Mouse (Mus musculus): ENCODE results near the gene Hapln2. TPM values are rescaled to one million over a fixed set of nuclear protein-coding genes. Genes with fewer than 3 reads are reported as not detected.

Gene Hapln2
- polyA plus RNA-seq, 1 experiment from 2014 or later, result not detected

DNA sequence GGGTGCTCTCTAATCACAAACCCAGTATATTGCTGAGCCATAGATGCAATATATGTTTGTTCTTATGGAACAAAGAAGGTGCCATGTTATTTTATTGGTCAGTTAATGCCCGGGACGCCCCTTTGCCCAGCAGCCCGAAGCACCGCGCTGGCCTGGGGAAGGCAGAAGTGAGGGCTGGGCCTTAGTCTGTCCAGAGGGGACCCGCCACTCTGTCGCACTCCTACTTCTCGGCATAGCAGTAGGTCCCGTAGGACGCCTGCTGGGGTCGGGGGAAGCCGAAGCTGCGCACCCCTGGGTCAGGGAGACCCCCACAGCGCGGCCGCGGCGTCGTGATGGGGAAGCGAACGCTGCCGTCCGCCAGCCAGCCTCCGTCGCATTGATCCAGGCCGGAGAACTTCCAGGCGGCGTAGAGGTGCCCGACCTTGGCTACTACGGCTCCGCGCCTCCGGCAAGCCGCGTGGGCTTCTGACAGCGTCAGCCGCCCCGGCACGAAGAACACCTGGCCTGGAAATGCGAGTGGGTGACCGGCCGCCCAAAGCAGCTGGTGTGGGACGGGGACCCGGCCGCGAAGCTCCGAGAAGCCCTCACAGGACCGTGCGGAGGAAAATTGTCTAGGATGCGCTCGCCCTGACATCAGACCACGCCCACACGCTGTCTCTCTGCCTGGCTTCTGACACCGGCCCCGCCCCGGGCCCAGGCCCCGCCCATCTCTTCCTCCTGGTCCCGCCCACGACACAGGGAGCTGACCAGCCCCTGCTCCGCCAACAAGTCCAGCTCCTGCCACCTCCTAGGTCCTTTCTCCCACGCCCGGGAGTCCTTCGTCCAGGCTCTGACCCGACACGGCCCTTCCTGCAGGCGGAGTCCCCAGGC is 4.8 kb downstream of the Hapln2 start:
- H3K4me2 ChIP-seq (replicated peaks; ENCODE audit: low read depth, low read length), result peak overlapping the region; percentile 97
- H3K4me3 ChIP-seq (ENCODE audit: low read length), result peak overlapping the region; percentile 51
- under 1% methylated on average over 63 of the region's 66 CpGs for WGBS
- no peak overlapping the region for H3K27ac ChIP-seq (ENCODE audit: low read depth, low read length)
- no peaks in the 10 kb centered on the region for H3K9me3 ChIP-seq (ENCODE audit: control insufficient read depth, low read length)
- peaks cover 14% of the 10 kb centered on the region for H3K4me1 ChIP-seq (ENCODE audit: control insufficient read depth, insufficient read depth, low read length)
- peak; percentile 95 for ATAC-seq (ENCODE audit: low FRiP score, low TSS enrichment)
- peak overlapping the region; percentile 44; the same call in 1 of the 2 replicates for H3K9ac ChIP-seq (ENCODE audit: low read depth, low read length)
- peaks cover 63% of the 10 kb centered on the region for H3K27me3 ChIP-seq (ENCODE audit: control insufficient read depth, insufficient read depth, low read length)
- H3K36me3 ChIP-seq (ENCODE audit: control insufficient read depth, insufficient read depth, low read length), result no peaks in the 10 kb centered on the region

DNA sequence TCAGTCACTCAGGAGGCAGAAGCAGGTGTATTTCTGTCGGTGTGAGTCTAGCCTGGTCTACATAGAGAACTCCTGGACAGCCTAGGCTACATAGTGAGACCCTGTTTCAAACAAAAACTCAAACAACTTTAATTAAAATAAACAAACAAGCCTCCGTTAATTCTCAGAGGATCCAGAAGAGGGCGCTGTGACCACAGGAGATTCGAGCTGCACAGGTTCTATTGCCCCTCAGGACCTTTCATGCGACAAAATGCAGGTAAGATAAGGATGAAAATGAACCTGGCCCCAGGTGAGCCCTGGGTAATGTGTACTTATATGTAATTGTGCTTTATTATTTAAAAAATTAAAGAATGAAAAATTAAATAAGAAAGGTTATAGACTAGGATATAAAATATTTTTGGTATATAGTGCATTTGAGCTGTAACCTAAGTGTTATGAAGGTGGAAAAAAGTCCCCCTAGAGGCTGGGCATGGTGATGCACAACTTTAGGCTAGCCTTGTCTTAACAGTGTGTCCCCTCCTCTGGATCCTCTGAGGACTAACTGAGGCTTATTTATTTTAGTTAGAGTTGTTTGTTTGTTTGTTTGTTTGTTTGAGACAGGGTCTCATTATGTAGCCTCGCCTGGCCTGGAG is 16.6 kb downstream of the Hapln2 start:
- Histone ChIP-seq H3K9ac (ENCODE audit: low read depth, low read length) (no peak overlapping the region), H3K4me1 (ENCODE audit: control insufficient read depth, insufficient read depth, low read length) (no peaks in the 10 kb centered on the region), H3K4me2 (replicated peaks; ENCODE audit: low read depth, low read length) (no peak overlapping the region), H3K4me3 (ENCODE audit: low read length) (no peak overlapping the region), H3K36me3 (ENCODE audit: control insufficient read depth, insufficient read depth, low read length) (no peaks in the 10 kb centered on the region), H3K27ac (ENCODE audit: low read depth, low read length) (no peak overlapping the region), H3K27me3 (ENCODE audit: control insufficient read depth, insufficient read depth, low read length) (no peaks in the 10 kb centered on the region; the same call in 1 of the 2 replicates), H3K9me3 (ENCODE audit: control insufficient read depth, low read length) (peaks cover 5% of the 10 kb centered on the region; the same call in 1 of the 2 replicates)
- 11% methylated on average over 6 of the region's 6 CpGs for WGBS
- ATAC-seq (ENCODE audit: low FRiP score, low TSS enrichment), result no peak

DNA sequence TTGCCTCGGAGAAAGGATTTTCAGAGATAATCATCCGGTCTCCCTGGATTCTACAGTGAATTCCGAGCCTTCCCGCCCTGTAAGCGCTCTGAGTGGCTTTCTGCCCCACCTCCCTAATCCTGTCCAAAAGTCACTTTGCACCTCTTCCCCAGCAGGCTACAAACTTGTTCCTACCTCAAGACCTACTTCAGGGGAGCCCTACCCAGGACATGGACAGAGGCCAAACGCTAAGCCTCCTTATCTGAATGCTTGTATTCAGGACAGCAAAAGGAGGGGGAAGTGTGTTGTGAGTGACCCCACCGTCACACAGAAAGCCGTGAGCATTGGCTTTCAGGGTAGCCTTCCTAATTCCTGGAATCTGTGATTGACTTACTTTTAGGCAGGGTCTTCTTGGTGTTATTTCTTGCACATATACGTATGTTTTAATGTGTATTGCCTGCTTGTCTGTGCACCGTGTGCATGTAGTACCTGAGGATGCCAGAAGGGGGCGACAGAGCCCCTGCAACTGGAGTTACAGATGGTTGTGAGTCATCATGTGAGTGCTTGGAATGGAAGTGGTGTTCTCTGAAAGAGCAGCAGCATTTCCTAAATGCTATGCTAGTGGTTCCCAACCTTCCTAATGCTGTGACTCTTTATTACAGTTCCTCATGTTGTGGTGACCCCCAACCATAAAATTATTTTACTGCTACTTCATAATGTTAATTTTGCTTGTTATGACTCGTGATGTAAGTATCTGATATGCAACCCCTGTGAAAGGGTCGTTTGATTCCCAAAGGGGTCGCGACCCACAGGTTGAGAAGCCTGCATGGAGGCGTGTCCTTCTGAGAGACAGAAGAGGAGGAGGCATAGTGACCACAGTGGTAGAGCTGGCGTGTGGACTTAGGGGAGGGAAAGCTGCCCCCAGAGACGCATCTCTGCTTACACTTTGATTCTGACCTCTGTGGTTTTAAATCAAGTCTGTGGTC is 21.3 kb downstream of the Hapln2 start:
- Histone ChIP-seq H3K9me3 (ENCODE audit: control insufficient read depth, low read length) (peaks cover 5% of the 10 kb centered on the region; the same call in 1 of the 2 replicates), H3K9ac (ENCODE audit: low read depth, low read length) (no peak overlapping the region), H3K27me3 (ENCODE audit: control insufficient read depth, insufficient read depth, low read length) (peaks cover 35% of the 10 kb centered on the region), H3K36me3 (ENCODE audit: control insufficient read depth, insufficient read depth, low read length) (no peaks in the 10 kb centered on the region), H3K4me3 (ENCODE audit: low read length) (no peak overlapping the region), H3K27ac (ENCODE audit: low read depth, low read length) (no peak overlapping the region), H3K4me1 (ENCODE audit: control insufficient read depth, insufficient read depth, low read length) (no peaks in the 10 kb centered on the region), H3K4me2 (replicated peaks; ENCODE audit: low read depth, low read length) (no peak overlapping the region)
- ATAC-seq (ENCODE audit: low FRiP score, low TSS enrichment), result no peak
- WGBS, result 71% methylated on average over 18 of the region's 18 CpGs

DNA sequence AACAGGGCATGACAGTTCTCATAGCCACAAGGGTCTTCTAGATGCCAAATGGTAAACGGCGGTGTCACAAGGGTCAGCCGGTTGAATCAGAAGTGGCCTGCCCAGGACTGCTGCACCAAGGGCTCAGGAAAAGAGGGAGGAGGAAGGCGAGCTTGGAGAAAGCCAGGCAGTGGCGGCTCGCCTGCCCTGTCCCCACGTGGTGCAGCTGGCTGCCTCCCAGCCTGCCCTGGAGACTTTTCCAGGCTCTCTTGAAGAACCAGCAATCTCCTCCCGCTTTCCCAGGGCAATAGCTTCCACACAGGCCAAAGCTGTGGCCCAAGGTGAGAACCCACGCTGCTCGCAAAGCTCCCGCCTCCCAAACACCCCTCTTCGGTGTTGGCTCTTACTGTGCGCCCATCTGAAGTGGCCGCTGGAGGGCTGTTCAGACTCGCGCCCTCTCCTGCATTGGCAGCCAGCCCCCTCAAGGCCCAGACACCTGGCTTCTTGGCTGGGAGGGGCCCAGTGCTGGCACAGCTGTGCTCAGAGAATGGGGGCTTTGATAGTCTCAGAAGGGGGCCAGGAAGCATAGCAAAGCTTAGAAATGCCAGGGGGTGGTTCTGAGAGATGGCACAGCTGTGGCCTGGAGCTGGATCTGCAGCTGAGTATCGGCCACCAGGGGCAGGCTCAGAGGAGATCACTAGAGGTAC is 24.9 kb downstream of the Hapln2 start:
- Histone ChIP-seq H3K4me2 (replicated peaks; ENCODE audit: low read depth, low read length) (no peak overlapping the region), H3K36me3 (ENCODE audit: control insufficient read depth, insufficient read depth, low read length) (no peaks in the 10 kb centered on the region), H3K27me3 (ENCODE audit: control insufficient read depth, insufficient read depth, low read length) (peaks cover 72% of the 10 kb centered on the region), H3K9ac (ENCODE audit: low read depth, low read length) (no peak overlapping the region), H3K27ac (ENCODE audit: low read depth, low read length) (no peak overlapping the region), H3K4me3 (ENCODE audit: low read length) (no peak overlapping the region), H3K4me1 (ENCODE audit: control insufficient read depth, insufficient read depth, low read length) (peaks cover 8% of the 10 kb centered on the region; the same call in 1 of the 2 replicates), H3K9me3 (ENCODE audit: control insufficient read depth, low read length) (peaks cover 5% of the 10 kb centered on the region; the same call in 1 of the 2 replicates)
- no peak for ATAC-seq (ENCODE audit: low FRiP score, low TSS enrichment)
- WGBS, result 3% methylated on average over 17 of the region's 17 CpGs

DNA sequence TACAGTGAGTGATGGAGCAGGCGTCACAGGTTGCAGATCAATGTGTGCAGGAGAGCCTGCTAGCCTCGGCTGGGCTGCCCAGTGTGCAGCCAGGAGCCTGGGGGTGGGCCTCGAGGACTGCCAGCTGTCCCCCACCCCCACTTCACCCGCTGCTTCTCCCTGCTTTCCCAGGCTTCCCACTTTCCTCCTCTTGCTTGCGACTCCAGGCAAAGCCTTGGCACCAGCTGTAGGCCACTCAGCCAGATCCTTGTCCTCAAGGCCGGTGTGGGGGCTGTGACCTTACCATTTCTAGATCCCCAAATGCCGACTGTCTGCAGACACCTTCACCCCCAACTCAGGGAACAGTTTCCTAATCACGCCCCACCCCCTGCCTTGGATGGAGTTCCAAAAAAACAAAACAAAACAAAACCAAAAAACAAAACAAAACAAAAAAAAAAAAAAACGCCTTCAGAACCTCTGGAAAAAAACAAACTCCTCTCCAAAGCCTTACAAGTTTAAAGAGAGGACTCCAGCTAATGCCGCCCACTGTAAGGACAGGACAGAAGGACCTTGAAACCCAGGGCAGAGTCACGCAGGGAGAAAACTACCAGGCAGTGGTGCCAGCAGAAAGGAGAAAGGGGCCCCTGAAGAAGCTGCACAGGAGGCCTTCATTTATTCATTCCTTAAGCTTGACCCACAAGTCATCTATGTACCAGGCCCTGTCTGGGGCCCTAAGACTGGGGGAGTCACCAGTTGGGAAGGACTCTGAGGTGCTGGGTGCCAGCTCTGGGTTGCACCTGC is 26.4 kb downstream of the Hapln2 start:
- H3K9ac ChIP-seq (ENCODE audit: low read depth, low read length), result no peak overlapping the region
- H3K36me3 ChIP-seq (ENCODE audit: control insufficient read depth, insufficient read depth, low read length), result no peaks in the 10 kb centered on the region
- H3K27ac ChIP-seq (ENCODE audit: low read depth, low read length), result no peak overlapping the region
- no peak for ATAC-seq (ENCODE audit: low FRiP score, low TSS enrichment)
- no peak overlapping the region for H3K4me2 ChIP-seq (replicated peaks; ENCODE audit: low read depth, low read length)
- H3K4me1 ChIP-seq (ENCODE audit: control insufficient read depth, insufficient read depth, low read length), result peaks cover 16% of the 10 kb centered on the region; the same call in 1 of the 2 replicates
- peaks cover 1% of the 10 kb centered on the region; the same call in 1 of the 2 replicates for H3K9me3 ChIP-seq (ENCODE audit: control insufficient read depth, low read length)
- H3K27me3 ChIP-seq (ENCODE audit: control insufficient read depth, insufficient read depth, low read length), result peaks cover 86% of the 10 kb centered on the region
- H3K4me3 ChIP-seq (ENCODE audit: low read length), result no peak overlapping the region
- 14% methylated on average over 11 of the region's 11 CpGs for whole genome bisulfite sequencing

DNA sequence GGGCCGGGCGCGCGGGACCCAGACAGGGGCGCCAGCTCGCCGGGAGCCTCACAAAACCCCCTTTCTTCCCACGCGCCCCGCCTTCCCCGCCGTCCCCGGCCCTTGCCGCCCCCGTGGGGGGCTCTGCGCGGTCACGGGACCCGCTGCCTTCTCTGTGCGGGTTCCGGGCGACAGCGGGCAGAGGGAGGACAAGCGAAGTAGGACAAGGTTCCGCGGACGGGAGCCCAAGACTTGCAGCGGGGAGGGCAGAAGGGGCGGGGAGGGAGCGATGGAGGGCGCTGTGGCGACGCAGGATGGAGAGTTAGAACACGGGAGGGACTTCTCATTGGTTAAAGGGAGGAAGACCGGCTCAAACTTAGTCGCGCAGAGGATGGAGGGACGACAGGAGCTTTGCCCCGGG is 27.2 kb downstream of the Hapln2 start, which contains the start of gene Bcan:
Gene Bcan (minus strand): TSS at position 50 of the 400 bp plus-strand sequence.
- H3K4me1 ChIP-seq (ENCODE audit: control insufficient read depth, insufficient read depth, low read length), result peaks cover 16% of the 10 kb centered on the region; the same call in 1 of the 2 replicates
- H3K4me3 ChIP-seq (ENCODE audit: low read length), result peak within 1 kb of the TSS; percentile 41
- H3K9me3 ChIP-seq (ENCODE audit: control insufficient read depth, low read length), result no peaks in the 10 kb centered on the region
- no peak for ATAC-seq (ENCODE audit: low FRiP score, low TSS enrichment)
- peaks cover 90% of the 10 kb centered on the region for H3K27me3 ChIP-seq (ENCODE audit: control insufficient read depth, insufficient read depth, low read length)
- H3K36me3 ChIP-seq (ENCODE audit: control insufficient read depth, insufficient read depth, low read length), result no peaks in the 10 kb centered on the region
- H3K27ac ChIP-seq (ENCODE audit: low read depth, low read length), result no peak within 1 kb of the TSS
- no peak within 1 kb of the TSS; the same call in 1 of the 2 replicates for H3K9ac ChIP-seq (ENCODE audit: low read depth, low read length)
- H3K4me2 ChIP-seq (replicated peaks; ENCODE audit: low read depth, low read length), result peak within 1 kb of the TSS; percentile 59
- under 1% methylated on average over 37 of the region's 39 CpGs for WGBS

DNA sequence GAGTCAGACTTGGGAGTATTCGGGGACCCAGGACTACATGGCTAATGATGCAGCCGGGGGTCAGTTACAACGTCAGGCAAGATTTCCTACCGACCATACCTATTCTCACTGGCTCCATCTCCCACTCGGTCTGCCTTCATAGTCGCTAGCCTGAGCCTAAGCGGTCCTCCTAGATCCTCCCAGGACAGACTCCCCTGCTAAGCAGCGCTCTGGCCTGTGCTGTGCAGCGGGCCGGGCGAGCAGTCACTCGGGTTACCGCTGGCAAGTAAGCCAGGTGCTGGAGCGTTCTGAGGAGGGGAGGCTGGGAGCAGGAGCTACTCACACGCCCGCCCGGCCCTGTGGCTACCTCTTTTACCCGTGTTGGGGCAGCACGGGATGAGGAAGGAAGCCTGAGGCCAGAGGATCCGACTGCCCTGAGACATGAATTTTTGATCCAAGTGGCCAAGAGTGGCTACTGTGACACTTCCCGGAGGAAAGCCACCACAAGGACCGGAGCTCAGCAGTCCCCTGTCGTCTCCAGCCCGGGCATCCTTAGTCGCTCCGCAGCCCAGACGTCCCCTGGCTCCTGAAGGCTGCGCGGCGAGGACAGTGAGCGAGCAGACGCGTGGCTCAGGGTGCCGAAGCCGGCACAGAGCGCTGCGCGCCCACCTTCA is 28.0 kb downstream of the Hapln2 start:
- 1% methylated on average over 38 of the region's 38 CpGs for WGBS
- Histone ChIP-seq H3K9me3 (ENCODE audit: control insufficient read depth, low read length) (no peaks in the 10 kb centered on the region), H3K4me2 (replicated peaks; ENCODE audit: low read depth, low read length) (peak overlapping the region; percentile 59), H3K4me1 (ENCODE audit: control insufficient read depth, insufficient read depth, low read length) (peaks cover 16% of the 10 kb centered on the region; the same call in 1 of the 2 replicates), H3K4me3 (ENCODE audit: low read length) (peak overlapping the region; percentile 41), H3K9ac (ENCODE audit: low read depth, low read length) (no peak overlapping the region), H3K27ac (ENCODE audit: low read depth, low read length) (no peak overlapping the region), H3K36me3 (ENCODE audit: control insufficient read depth, insufficient read depth, low read length) (no peaks in the 10 kb centered on the region), H3K27me3 (ENCODE audit: control insufficient read depth, insufficient read depth, low read length) (peaks cover 96% of the 10 kb centered on the region)
- no peak for ATAC-seq (ENCODE audit: low FRiP score, low TSS enrichment)

Data from kidney, embryonic 14.5 days (tissue).